ENCODE assay signal across 18 mouse cellular contexts in genomic region chr1:173633969-173634645, GRCm38 (mm10). TPM values are rescaled to one million over a fixed set of nuclear protein-coding genes. Genes with fewer than 3 reads are reported as not detected.
"Had no signal": no experiment of that assay in that cellular context is flagged by ENCODE, and none has a peak within 500 bp of the region (broad histone marks: within the 10 kb centered on the region; RNA-seq: fewer than 3 reads in every experiment).

No protein-coding gene starts in this region.

- DNase-seq: kidney, adult 2 months; kidney, postnatal 10 days; kidney, postnatal 36 days; left cerebral cortex, postnatal 4 days; liver, postnatal 0 days; lung, embryonic 14.5 days; lung, postnatal 36 days; right cerebral cortex, postnatal 14 days; right cerebral cortex, postnatal 4 days; thymus, adult 2 months; thymus, postnatal 14 days; thymus, postnatal 4 days had no signal

- ATAC-seq: intestine, postnatal 0 days; liver, postnatal 0 days; lung, postnatal 0 days; midbrain, embryonic 15.5 days had no signal

RNA-seq across cellular contexts. Expression of gene Ifi209, which starts 3.4 kb away (rescaled TPM):
- total RNA-seq: layer of hippocampus, postnatal 14 days; left cerebral cortex, postnatal 14 days; left cerebral cortex, postnatal 4 days had no signal

RNA-seq across cellular contexts. Expression of gene Ifi213, which starts 35.0 kb away (rescaled TPM):
- total RNA-seq: layer of hippocampus, postnatal 14 days; left cerebral cortex, postnatal 14 days had no signal

RNA-seq across cellular contexts. Expression of gene Ifi208, which starts 39.4 kb away (rescaled TPM):
- total RNA-seq: layer of hippocampus, postnatal 14 days; left cerebral cortex, adult 8-10 months; left cerebral cortex, postnatal 14 days had no signal
